Mouse (Mus musculus) liver, postnatal 0 days (tissue): ENCODE measurements around the gene Cd6. TPM values are rescaled to one million over a fixed set of nuclear protein-coding genes. Genes with fewer than 3 reads are reported as not detected.

Experiments used
- ATAC-seq: fragments of 200-750 bp; cut with Nextera tagmentation; 2 replicates; pipeline ENCODE4 v1.8.0; 2017; ENCODE audit warnings: mild to moderate bottlenecking, moderate library complexity
- DNase-seq: peaks from one replicate; pipeline ENCODE4 v3.0.0-alpha.2; 2016
- H3K27ac ChIP-seq: fragments of 300-500 bp; sonication (generic); 2 replicates; pipeline ENCODE4 v1.5.1; 2014; ENCODE audit warnings: antibody characterized with exemption, moderate library complexity, mild to moderate bottlenecking, low read depth
- H3K27me3 ChIP-seq: fragments of 300-500 bp; sonication (generic); 2 replicates; pipeline ENCODE4 v1.6.1; 2014; ENCODE audit warnings: low read length, control low read depth, mixed read lengths; ENCODE audit not compliant: insufficient read depth
- H3K36me3 ChIP-seq: fragments of 300-500 bp; sonication (generic); replicated peaks from 2 replicates; pipeline ENCODE4 v1.6.1; 2014; ENCODE audit warnings: mild to moderate bottlenecking, control low read depth, low read length, moderate library complexity, mixed read lengths; ENCODE audit not compliant: insufficient read depth
- H3K4me1 ChIP-seq: fragments of 300-500 bp; sonication (generic); 2 replicates; pipeline ENCODE4 v1.6.1; 2014; ENCODE audit warnings: antibody characterized with exemption, mild to moderate bottlenecking, control low read depth; ENCODE audit not compliant: insufficient read depth
- H3K4me2 ChIP-seq: fragments of 300-500 bp; sonication (generic); 2 replicates; pipeline ENCODE4 v1.6.1; 2014; ENCODE audit warnings: low read depth, mild to moderate bottlenecking, low read length, moderate library complexity, mixed read lengths
- H3K4me3 ChIP-seq: fragments of 300-500 bp; sonication (generic); 2 replicates; pipeline ENCODE4 v1.5.1; 2014; ENCODE audit warnings: low read depth, low read length
- H3K9ac ChIP-seq: fragments of 300-500 bp; sonication (generic); replicated peaks from 2 replicates; pipeline ENCODE4 v1.6.1; 2014; ENCODE audit warnings: mild to moderate bottlenecking, moderate library complexity
- H3K9me3 ChIP-seq: fragments of 300-500 bp; sonication (generic); 2 replicates; pipeline ENCODE4 v1.6.1; 2016; ENCODE audit warnings: mild to moderate bottlenecking, control low read depth, low read length, mixed read lengths
- CTCF ChIP-seq: sonication (generic); IDR thresholded peaks from 2 replicates; pipeline ENCODE4 v1.5.1; 2016; ENCODE audit warnings: antibody characterized with exemption, low read depth
- EP300 ChIP-seq: IDR thresholded peaks from 2 replicates; pipeline ENCODE4 v1.6.1; 2016; ENCODE audit warnings: antibody characterized with exemption, low read depth, mild to moderate bottlenecking
- WGBS: fragments of 180-500 bp; shearing (Covaris S2); extraction: QIAGEN DNeasy Blood & Tissue Kit; methylation state at CpG from one replicate; pipeline ENCODE4 v1.1.7; 2014; ENCODE audit not compliant: insufficient replicate concordance; 5-methylcytosine and 5-hydroxymethylcytosine counted together
- polyA plus RNA-seq: library from polyadenylated mRNA; unstranded; fragments of >200 nt; fragmentation: Nextera tagmentation; extraction: Ambion mirVana; gene quantifications from 2 replicates; pipeline ENCODE4 v1.2.1, GENCODE M21; 2015

Gene Cd6
- polyA plus RNA-seq, 1 experiment from 2014 or later = 0.11 TPM

DNA sequence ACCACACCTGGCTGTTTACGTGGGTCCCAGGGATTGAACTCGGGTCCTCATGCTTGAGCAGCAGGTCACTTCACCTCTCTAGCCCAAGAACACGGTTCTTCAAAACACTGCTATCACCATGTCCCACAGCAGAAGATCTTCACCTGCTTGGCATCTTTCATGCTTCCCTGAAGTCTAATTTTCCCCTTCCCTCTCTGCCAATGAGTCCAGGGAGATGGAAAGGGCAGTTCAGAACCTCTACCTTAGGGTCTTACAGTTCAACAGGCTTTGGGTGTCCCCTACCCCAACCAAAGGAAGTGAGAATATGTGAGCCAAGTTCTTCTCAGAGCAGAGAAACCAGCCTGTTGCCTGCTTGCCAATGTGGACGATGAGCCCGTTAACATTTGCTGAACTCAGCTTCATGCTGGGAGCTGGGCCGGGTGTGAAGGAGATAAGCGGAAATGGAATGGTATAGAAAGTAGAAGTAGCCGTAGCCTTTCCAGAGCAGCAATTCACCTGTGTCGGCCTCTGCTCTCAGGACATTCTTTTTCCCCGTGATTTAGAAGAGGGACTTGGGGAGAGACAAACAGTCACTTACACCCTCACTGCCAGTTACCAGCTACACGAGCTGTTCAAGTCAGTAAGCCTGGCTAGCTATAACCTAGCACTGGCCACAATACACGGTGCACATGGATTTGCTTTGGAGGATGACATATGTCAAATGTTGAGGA is 21.2 kb downstream of the Cd6 start:
- H3K27me3 ChIP-seq = no peaks in the 10 kb centered on the region
- H3K4me1 ChIP-seq = no peaks in the 10 kb centered on the region
- H3K9ac ChIP-seq = no peak overlapping the region
- no peak overlapping the region for H3K27ac ChIP-seq
- ATAC-seq = no peak
- no peaks in the 10 kb centered on the region for H3K9me3 ChIP-seq
- TF ChIP-seq EP300 = no peak
- TF ChIP-seq CTCF = no peak
- H3K36me3 ChIP-seq = no peaks in the 10 kb centered on the region
- H3K4me3 ChIP-seq = no peak overlapping the region
- H3K4me2 ChIP-seq = no peak overlapping the region
- WGBS = 78% methylated on average over 12 of the region's 12 CpGs
- DNase-seq = no peak

DNA sequence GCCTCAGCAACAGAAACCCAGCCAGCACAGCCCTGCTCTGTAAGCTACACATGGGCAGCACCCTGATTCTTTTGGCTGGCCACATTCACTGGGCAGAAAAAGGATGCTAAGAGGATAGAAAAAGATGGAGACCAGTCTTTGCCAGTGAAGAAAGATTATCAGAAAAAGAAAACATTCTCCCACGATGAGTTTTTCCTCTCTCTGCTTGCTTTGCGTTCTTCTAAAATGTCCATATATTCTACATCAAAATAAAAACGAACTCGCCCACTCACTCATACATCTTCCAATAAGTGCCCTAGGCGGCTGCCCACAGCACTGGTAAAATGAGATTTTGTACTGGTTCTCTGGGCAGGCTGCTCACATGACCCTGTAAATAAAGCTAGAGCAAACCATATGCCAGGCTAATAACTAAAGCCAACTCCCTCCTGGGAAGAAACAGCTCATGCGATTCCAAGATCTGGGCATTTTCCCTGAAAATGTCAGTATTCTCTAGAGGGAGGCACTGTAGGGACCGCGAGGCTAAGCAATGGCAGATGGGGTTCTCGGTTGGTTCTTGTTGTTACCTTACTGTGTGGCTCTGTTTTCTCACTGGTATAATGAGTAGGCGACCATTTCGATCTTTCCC is 24.1 kb downstream of the Cd6 start:
- no peaks in the 10 kb centered on the region for H3K27me3 ChIP-seq
- H3K9ac ChIP-seq = no peak overlapping the region
- DNase-seq = no peak
- H3K4me2 ChIP-seq = no peak overlapping the region
- 82% methylated on average over 11 of the region's 11 CpGs for WGBS
- H3K4me1 ChIP-seq = no peaks in the 10 kb centered on the region
- no peaks in the 10 kb centered on the region for H3K36me3 ChIP-seq
- no peaks in the 10 kb centered on the region for H3K9me3 ChIP-seq
- no peak for TF ChIP-seq EP300
- TF ChIP-seq CTCF = no peak
- H3K27ac ChIP-seq = no peak overlapping the region
- ATAC-seq = no peak
- no peak overlapping the region for H3K4me3 ChIP-seq

- no peaks in the 10 kb centered on the region for H3K36me3 ChIP-seq
- H3K27me3 ChIP-seq = no peaks in the 10 kb centered on the region
- WGBS = 78% methylated on average over 2 of the region's 2 CpGs
- H3K4me3 ChIP-seq = no peak overlapping the region
- H3K9me3 ChIP-seq = no peaks in the 10 kb centered on the region
- no peaks in the 10 kb centered on the region for H3K4me1 ChIP-seq
- no peak overlapping the region for H3K9ac ChIP-seq
- H3K4me2 ChIP-seq = no peak overlapping the region
- no peak for ATAC-seq
- H3K27ac ChIP-seq = no peak overlapping the region
- no peak for TF ChIP-seq CTCF
- no peak for TF ChIP-seq EP300
- no peak for DNase-seq
These were observed 24.8 kb downstream of the Cd6 start for GRCm38 (mm10) chr19:10804850-10805660.

GRCm38 (mm10) chr19:10803751-10804150 is 26.1 kb downstream of the Cd6 start:
- Histone ChIP-seq H3K9ac (no peak overlapping the region), H3K4me2 (no peak overlapping the region), H3K9me3 (no peaks in the 10 kb centered on the region), H3K27ac (no peak overlapping the region), H3K27me3 (no peaks in the 10 kb centered on the region), H3K4me1 (no peaks in the 10 kb centered on the region), H3K36me3 (no peaks in the 10 kb centered on the region), H3K4me3 (no peak overlapping the region)
- WGBS = 37% methylated on average over 5 of the region's 5 CpGs
- ATAC-seq (no peak), DNase-seq (no peak)
- TF ChIP-seq EP300 (no peak), CTCF (no peak)

DNA sequence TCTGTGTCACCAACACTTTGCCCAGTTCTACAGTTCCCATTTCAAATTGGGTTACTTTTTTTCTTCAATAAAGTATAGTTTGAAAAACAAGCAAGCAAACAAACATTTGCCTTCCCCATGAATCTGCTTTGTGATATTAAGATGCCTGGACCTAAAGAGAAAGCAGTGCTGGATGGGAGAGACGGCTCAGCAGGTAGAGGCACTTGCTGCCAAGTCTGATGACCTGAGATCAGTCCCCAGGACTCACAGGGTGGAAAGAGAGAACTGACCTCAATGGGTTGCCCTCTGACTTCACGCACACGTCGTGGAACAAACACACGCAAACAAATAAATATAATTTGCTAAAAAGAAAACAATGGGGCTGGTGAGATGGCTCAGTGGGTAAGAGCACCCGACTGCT is 28.0 kb downstream of the Cd6 start:
- Histone ChIP-seq H3K27me3 (no peaks in the 10 kb centered on the region), H3K9me3 (no peaks in the 10 kb centered on the region), H3K27ac (no peak overlapping the region), H3K4me1 (no peaks in the 10 kb centered on the region), H3K36me3 (no peaks in the 10 kb centered on the region), H3K9ac (no peak overlapping the region), H3K4me3 (no peak overlapping the region), H3K4me2 (no peak overlapping the region)
- 66% methylated on average over 6 of the region's 6 CpGs for WGBS
- DNase-seq (no peak), ATAC-seq (no peak)
- TF ChIP-seq EP300 = no peak
- no peak for TF ChIP-seq CTCF

DNA sequence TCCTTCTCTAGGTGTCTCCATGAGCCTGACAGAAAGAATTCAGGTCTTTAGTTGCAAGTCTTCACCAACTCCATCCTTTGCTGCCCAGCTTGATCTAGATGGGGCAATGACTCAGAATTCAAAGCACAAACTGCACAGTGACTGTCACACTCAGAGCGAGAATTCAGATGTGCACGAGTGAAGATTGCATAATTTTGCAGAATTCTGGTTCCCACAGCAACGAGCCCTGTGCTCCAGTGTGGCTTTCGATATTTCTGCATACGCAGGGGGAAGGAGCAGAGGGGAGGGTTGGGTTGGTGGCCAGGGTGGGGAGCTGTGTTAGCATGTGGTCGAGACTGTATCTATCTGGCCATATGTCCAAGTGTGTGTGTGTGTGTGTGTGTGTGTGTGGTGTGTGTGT is 28.8 kb downstream of the Cd6 start:
- H3K27me3 ChIP-seq = no peaks in the 10 kb centered on the region
- no peak overlapping the region for H3K27ac ChIP-seq
- H3K9me3 ChIP-seq = no peaks in the 10 kb centered on the region
- ATAC-seq (no peak), DNase-seq (no peak)
- 33% methylated on average over 6 of the region's 6 CpGs for WGBS
- H3K4me2 ChIP-seq = no peak overlapping the region
- H3K4me1 ChIP-seq = no peaks in the 10 kb centered on the region
- TF ChIP-seq EP300 (no peak), CTCF (no peak)
- H3K36me3 ChIP-seq = no peaks in the 10 kb centered on the region
- H3K4me3 ChIP-seq = no peak overlapping the region
- H3K9ac ChIP-seq = no peak overlapping the region
